Mouse (Mus musculus): ENCODE results near the gene H6pd. TPM values are rescaled to one million over a fixed set of nuclear protein-coding genes. Genes with fewer than 3 reads are reported as not detected.

Gene H6pd
- polyA plus RNA-seq, 2 experiments: 13.3 to 22.6 TPM

GRCm38 (mm10) chr4:149975291-149975690 lies 33.5 kb downstream of the H6pd start:
- ATAC-seq (ENCODE audit: low FRiP score, low read depth) (no peak), DNase-seq (ENCODE audit: low spot score) (no peak)
- Histone ChIP-seq H3K27ac (replicated peaks; ENCODE audit: low read depth, low read length) (no peak overlapping the region), H3K4me1 (ENCODE audit: control insufficient read depth, insufficient read depth, low read length) (peaks cover 13% of the 10 kb centered on the region), H3K36me3 (ENCODE audit: control insufficient read depth, insufficient read depth, low read length) (no peaks in the 10 kb centered on the region), H3K9ac (ENCODE audit: low read depth, low read length, severe bottlenecking) (no peak overlapping the region), H3K27me3 (ENCODE audit: control insufficient read depth, insufficient read depth, low read length) (no peaks in the 10 kb centered on the region), H3K4me2 (replicated peaks; ENCODE audit: low read depth, low read length, severe bottlenecking) (no peak overlapping the region), H3K4me3 (replicated peaks; ENCODE audit: low read length) (no peak overlapping the region), H3K9me3 (ENCODE audit: control insufficient read depth, low read length) (no peaks in the 10 kb centered on the region)
- no peak for TF ChIP-seq POLR2A (IDR thresholded peaks at IDR 0.05; ENCODE audit: borderline replicate concordance, extremely low read depth, insufficient read depth, insufficient read length)
- WGBS: 73% methylated on average over 8 of the region's 8 CpGs

GRCm38 (mm10) chr4:149971393-149971792 lies 37.4 kb downstream of the H6pd start:
- H3K4me3 ChIP-seq (replicated peaks; ENCODE audit: low read length): no peak overlapping the region
- H3K27ac ChIP-seq (replicated peaks; ENCODE audit: low read depth, low read length): no peak overlapping the region
- ATAC-seq (ENCODE audit: low FRiP score, low read depth) (no peak), DNase-seq (ENCODE audit: low spot score) (no peak)
- no peak overlapping the region for H3K9ac ChIP-seq (ENCODE audit: low read depth, low read length, severe bottlenecking)
- TF ChIP-seq POLR2A (IDR thresholded peaks at IDR 0.05; ENCODE audit: borderline replicate concordance, extremely low read depth, insufficient read depth, insufficient read length): no peak
- H3K27me3 ChIP-seq (ENCODE audit: control insufficient read depth, insufficient read depth, low read length): no peaks in the 10 kb centered on the region
- H3K36me3 ChIP-seq (ENCODE audit: control insufficient read depth, insufficient read depth, low read length): no peaks in the 10 kb centered on the region
- H3K4me1 ChIP-seq (ENCODE audit: control insufficient read depth, insufficient read depth, low read length): peaks cover 9% of the 10 kb centered on the region
- H3K4me2 ChIP-seq (replicated peaks; ENCODE audit: low read depth, low read length, severe bottlenecking): no peak overlapping the region
- no peaks in the 10 kb centered on the region for H3K9me3 ChIP-seq (ENCODE audit: control insufficient read depth, low read length)
- WGBS: 68% methylated on average over 9 of the region's 9 CpGs

GRCm38 (mm10) chr4:149968526-149968925 lies 40.3 kb downstream of the H6pd start:
- H3K4me2 ChIP-seq (replicated peaks; ENCODE audit: low read depth, low read length, severe bottlenecking): no peak overlapping the region
- DNase-seq (ENCODE audit: low spot score) (no peak), ATAC-seq (ENCODE audit: low FRiP score, low read depth) (no peak)
- H3K27ac ChIP-seq (replicated peaks; ENCODE audit: low read depth, low read length): peak overlapping the region; percentile 38
- H3K9ac ChIP-seq (ENCODE audit: low read depth, low read length, severe bottlenecking): no peak overlapping the region
- H3K4me1 ChIP-seq (ENCODE audit: control insufficient read depth, insufficient read depth, low read length): peaks cover 33% of the 10 kb centered on the region
- no peaks in the 10 kb centered on the region for H3K27me3 ChIP-seq (ENCODE audit: control insufficient read depth, insufficient read depth, low read length)
- H3K9me3 ChIP-seq (ENCODE audit: control insufficient read depth, low read length): no peaks in the 10 kb centered on the region
- WGBS: 9% methylated on average over 6 of the region's 6 CpGs
- no peak for TF ChIP-seq POLR2A (IDR thresholded peaks at IDR 0.05; ENCODE audit: borderline replicate concordance, extremely low read depth, insufficient read depth, insufficient read length)
- no peaks in the 10 kb centered on the region for H3K36me3 ChIP-seq (ENCODE audit: control insufficient read depth, insufficient read depth, low read length)
- H3K4me3 ChIP-seq (replicated peaks; ENCODE audit: low read length): no peak overlapping the region

GRCm38 (mm10) chr4:149966963-149967362 lies 41.9 kb downstream of the H6pd start:
- Histone ChIP-seq H3K4me1 (ENCODE audit: control insufficient read depth, insufficient read depth, low read length) (peaks cover 33% of the 10 kb centered on the region), H3K27me3 (ENCODE audit: control insufficient read depth, insufficient read depth, low read length) (no peaks in the 10 kb centered on the region), H3K27ac (replicated peaks; ENCODE audit: low read depth, low read length) (no peak overlapping the region), H3K4me3 (replicated peaks; ENCODE audit: low read length) (no peak overlapping the region), H3K9ac (ENCODE audit: low read depth, low read length, severe bottlenecking) (no peak overlapping the region), H3K36me3 (ENCODE audit: control insufficient read depth, insufficient read depth, low read length) (no peaks in the 10 kb centered on the region), H3K9me3 (ENCODE audit: control insufficient read depth, low read length) (no peaks in the 10 kb centered on the region), H3K4me2 (replicated peaks; ENCODE audit: low read depth, low read length, severe bottlenecking) (no peak overlapping the region)
- 85% methylated on average over 9 of the region's 9 CpGs for WGBS
- no peak for ATAC-seq (ENCODE audit: low FRiP score, low read depth)
- no peak for TF ChIP-seq POLR2A (IDR thresholded peaks at IDR 0.05; ENCODE audit: borderline replicate concordance, extremely low read depth, insufficient read depth, insufficient read length)
- no peak for DNase-seq (ENCODE audit: low spot score)

- no peak overlapping the region for H3K27ac ChIP-seq (replicated peaks; ENCODE audit: low read depth, low read length)
- 0 out of 2 replicates have a peak, but pooled peaks have one; percentile 31 for ATAC-seq (ENCODE audit: low FRiP score, low read depth)
Observed at GRCm38 (mm10) chr4:149966252-149966651, 42.6 kb downstream of the H6pd start.

GRCm38 (mm10) chr4:149965672-149966071 lies 43.2 kb downstream of the H6pd start:
- H3K9ac ChIP-seq (ENCODE audit: low read depth, low read length, severe bottlenecking): no peak overlapping the region
- 59% methylated on average over 6 of the region's 6 CpGs for WGBS
- no peak for DNase-seq (ENCODE audit: low spot score)
- peaks cover 33% of the 10 kb centered on the region for H3K4me1 ChIP-seq (ENCODE audit: control insufficient read depth, insufficient read depth, low read length)
- H3K4me3 ChIP-seq (replicated peaks; ENCODE audit: low read length): no peak overlapping the region
- no peaks in the 10 kb centered on the region for H3K36me3 ChIP-seq (ENCODE audit: control insufficient read depth, insufficient read depth, low read length)
- no peak overlapping the region for H3K4me2 ChIP-seq (replicated peaks; ENCODE audit: low read depth, low read length, severe bottlenecking)
- no peak overlapping the region for H3K27ac ChIP-seq (replicated peaks; ENCODE audit: low read depth, low read length)
- no peaks in the 10 kb centered on the region for H3K27me3 ChIP-seq (ENCODE audit: control insufficient read depth, insufficient read depth, low read length)
- TF ChIP-seq POLR2A (IDR thresholded peaks at IDR 0.05; ENCODE audit: borderline replicate concordance, extremely low read depth, insufficient read depth, insufficient read length): no peak
- no peak for ATAC-seq (ENCODE audit: low FRiP score, low read depth)
- no peaks in the 10 kb centered on the region for H3K9me3 ChIP-seq (ENCODE audit: control insufficient read depth, low read length)

More at GRCm38 (mm10) chr4:149966252-149966651, 42.6 kb downstream of the H6pd start:
- H3K4me2 ChIP-seq (replicated peaks; ENCODE audit: low read depth, low read length, severe bottlenecking): no peak overlapping the region
- no peaks in the 10 kb centered on the region for H3K36me3 ChIP-seq (ENCODE audit: control insufficient read depth, insufficient read depth, low read length)
- no peaks in the 10 kb centered on the region for H3K27me3 ChIP-seq (ENCODE audit: control insufficient read depth, insufficient read depth, low read length)
- no peaks in the 10 kb centered on the region for H3K9me3 ChIP-seq (ENCODE audit: control insufficient read depth, low read length)
- no peak overlapping the region for H3K4me3 ChIP-seq (replicated peaks; ENCODE audit: low read length)
- no peak overlapping the region for H3K9ac ChIP-seq (ENCODE audit: low read depth, low read length, severe bottlenecking)
- 48% methylated on average over 5 of the region's 5 CpGs for WGBS
- DNase-seq (ENCODE audit: low spot score): no peak
- no peak for TF ChIP-seq POLR2A (IDR thresholded peaks at IDR 0.05; ENCODE audit: borderline replicate concordance, extremely low read depth, insufficient read depth, insufficient read length)
- H3K4me1 ChIP-seq (ENCODE audit: control insufficient read depth, insufficient read depth, low read length): peaks cover 33% of the 10 kb centered on the region

All from limb, embryonic 14.5 days (tissue).